Mouse (Mus musculus): ENCODE data around the gene Gm21812. TPM values are rescaled to one million over a fixed set of nuclear protein-coding genes. Genes with fewer than 3 reads are reported as not detected.
"Not testable (repeated sequence)": the region's sequence is repeated elsewhere in the genome, so short reads cannot be mapped to it uniquely, and the experiment has no call there.

Gm21812 gene
- not detected in 2 replicates for polyA plus RNA-seq (2015; fragmentation: Nextera tagmentation; extraction: Ambion mirVana)

GRCm38 (mm10) chrY:9347084-9347483 is at the start of gene Gm21812:
Gene Gm21812 (minus strand): TSS chrY:9347184.
- H3K27me3 ChIP-seq; ATAC-seq (ENCODE audit: low FRiP score, low read depth); H3K36me3 ChIP-seq; H3K4me1 ChIP-seq (replicated peaks); H3K27ac ChIP-seq (replicated peaks); H3K9me3 ChIP-seq; H3K4me2 ChIP-seq; H3K4me3 ChIP-seq; H3K9ac ChIP-seq: not testable (repeated sequence)
- WGBS = no CpG with 5 or more reads among the region's 4 CpGs

Other genes with a start within 250 kb of the Gm21812 start
- not detected in 2 replicates for gene Gm21292, start 213.3 kb downstream of the Gm21812 start, polyA plus RNA-seq (2015; fragmentation: Nextera tagmentation; extraction: Ambion mirVana)
- gene Gm21721, start 145.0 kb downstream of the Gm21812 start, polyA plus RNA-seq (2015; fragmentation: Nextera tagmentation; extraction: Ambion mirVana) = not detected in 2 replicates
- gene Gm21874, start 69.0 kb upstream of the Gm21812 start, polyA plus RNA-seq (2015; fragmentation: Nextera tagmentation; extraction: Ambion mirVana) = not detected in 2 replicates